8 mouse cellular contexts compared by ENCODE assay signal in genomic region chr17:57264972-57265945, GRCm38 (mm10). TPM values are rescaled to one million over a fixed set of nuclear protein-coding genes. Genes with fewer than 3 reads are reported as not detected.
DNase-seq lines count a peak whose midpoint lies in the region; ATAC-seq and TF ChIP-seq lines count a peak whose summit lies in the region.

No protein-coding gene starts in this region.

- no peak overlapping the region for H3K9ac ChIP-seq in kidney, embryonic 15.5 days
- no peak overlapping the region; the same call in 1 of the 2 replicates for H3K9ac ChIP-seq in lung, postnatal 0 days (replicated peaks; ENCODE audit: low read depth)

- peak; percentile 50 for TF ChIP-seq CTCF in lung, postnatal 0 days (IDR thresholded peaks at IDR 0.05)

- H3K27me3 ChIP-seq in embryonic facial prominence, embryonic 10.5 days (replicated peaks; ENCODE audit: low read depth, poor library complexity, severe bottlenecking) = no peaks in the 10 kb centered on the region
- no peaks in the 10 kb centered on the region for H3K27me3 ChIP-seq in heart, embryonic 10.5 days (ENCODE audit: insufficient read depth, poor library complexity, severe bottlenecking)
- no peaks in the 10 kb centered on the region for H3K27me3 ChIP-seq in kidney, embryonic 15.5 days
- H3K27me3 ChIP-seq in lung, postnatal 0 days (replicated peaks; ENCODE audit: insufficient read depth, low read length) = no peaks in the 10 kb centered on the region

- H3K27ac ChIP-seq in embryonic facial prominence, embryonic 10.5 days (replicated peaks) = no peak overlapping the region
- no peak overlapping the region for H3K27ac ChIP-seq in heart, embryonic 10.5 days
- peak overlapping the region; percentile 48; the same call in 1 of the 2 replicates for H3K27ac ChIP-seq in kidney, embryonic 15.5 days
- H3K27ac ChIP-seq in lung, postnatal 0 days (ENCODE audit: low read length) = 0 out of 2 replicates have a peak overlapping the region, but pooled peaks have one; percentile 32

- H3K9me3 ChIP-seq in embryonic facial prominence, embryonic 10.5 days = no peaks in the 10 kb centered on the region
- no peaks in the 10 kb centered on the region for H3K9me3 ChIP-seq in heart, embryonic 10.5 days
- no peaks in the 10 kb centered on the region for H3K9me3 ChIP-seq in kidney, embryonic 15.5 days (replicated peaks)
- no peaks in the 10 kb centered on the region for H3K9me3 ChIP-seq in lung, postnatal 0 days (ENCODE audit: low read length)

- peaks cover 10% of the 10 kb centered on the region for H3K4me1 ChIP-seq in embryonic facial prominence, embryonic 10.5 days
- H3K4me1 ChIP-seq in heart, embryonic 10.5 days = peaks cover 14% of the 10 kb centered on the region
- peaks cover 11% of the 10 kb centered on the region for H3K4me1 ChIP-seq in kidney, embryonic 15.5 days
- no peaks in the 10 kb centered on the region for H3K4me1 ChIP-seq in lung, postnatal 0 days (ENCODE audit: insufficient read depth, low read depth, low read length)

- 25% methylated on average over 21 of the region's 22 CpGs for WGBS in embryonic facial prominence, embryonic 10.5 days
- WGBS in heart, embryonic 10.5 days = 23% methylated on average over 21 of the region's 22 CpGs
- 27% methylated on average over 21 of the region's 22 CpGs for WGBS in kidney, embryonic 15.5 days
- WGBS in lung, postnatal 0 days = 28% methylated on average over 21 of the region's 22 CpGs

- TF ChIP-seq EP300 in lung, postnatal 0 days (IDR thresholded peaks at IDR 0.05) = no peak

- peak overlapping the region; percentile 48 for H3K4me2 ChIP-seq in kidney, embryonic 15.5 days
- H3K4me2 ChIP-seq in lung, postnatal 0 days (replicated peaks; ENCODE audit: low read depth, low read length) = peak overlapping the region; percentile 43

- DNase-seq in CD4-positive, CD25-positive, alpha-beta regulatory T cell, adult 2 months (ENCODE audit: low read depth, low spot score) = peak; percentile 54
- peak; percentile 94 for DNase-seq in adrenal gland, adult 2 months
- peak; percentile 33 for DNase-seq in embryonic facial prominence, embryonic 10.5 days (ENCODE audit: low spot score)
- no peak for DNase-seq in heart, embryonic 10.5 days (ENCODE audit: low spot score)
- peak; percentile 96 for DNase-seq in lung, postnatal 0 days (ENCODE audit: low spot score)
- DNase-seq in retina, postnatal 1 day = peak; percentile 47
- DNase-seq in right cerebral cortex, postnatal 4 days = no peak

- H3K4me3 ChIP-seq in embryonic facial prominence, embryonic 10.5 days = peak overlapping the region; percentile 26; the same call in 1 of the 2 replicates
- peak overlapping the region; percentile 33 for H3K4me3 ChIP-seq in heart, embryonic 10.5 days
- peak overlapping the region; percentile 23; the same call in 1 of the 2 replicates for H3K4me3 ChIP-seq in kidney, embryonic 15.5 days (replicated peaks)
- no peak overlapping the region for H3K4me3 ChIP-seq in lung, postnatal 0 days (ENCODE audit: low read depth, low read length)

- H3K36me3 ChIP-seq in embryonic facial prominence, embryonic 10.5 days (replicated peaks) = peaks cover 42% of the 10 kb centered on the region
- peaks cover 43% of the 10 kb centered on the region for H3K36me3 ChIP-seq in heart, embryonic 10.5 days
- peaks cover 39% of the 10 kb centered on the region for H3K36me3 ChIP-seq in kidney, embryonic 15.5 days
- H3K36me3 ChIP-seq in lung, postnatal 0 days (ENCODE audit: insufficient read depth, low read length) = 0 out of 2 replicates have a peak, but pooled peaks cover 5% of the 10 kb centered on the region

- ATAC-seq in kidney, embryonic 15.5 days (replicated peaks; ENCODE audit: low FRiP score) = peak; percentile 95
- ATAC-seq in lung, postnatal 0 days = peak; percentile 93

RNA-seq across cellular contexts. Expression of gene Vav1, which starts 13.6 kb away (rescaled TPM):
- total RNA-seq in adrenal gland, adult 2 months (2021) = 1 to 10 TPM; 2.0 to 4.3 TPM
- 1.1 and 1.3 TPM in 2 replicates for polyA plus RNA-seq in adrenal gland, adult 2 months (2012; rRNA removed)
- polyA plus RNA-seq in embryonic facial prominence, embryonic 10.5 days (2016; fragmentation: Nextera tagmentation; extraction: Ambion mirVana) = 1.4 and 1.6 TPM in 2 replicates
- 1.2 and 2.7 TPM in 2 replicates for polyA plus RNA-seq in heart, embryonic 10.5 days (2016; fragmentation: Nextera tagmentation; extraction: Ambion mirVana)
- 1.7 and 1.8 TPM in 2 replicates for polyA plus RNA-seq in kidney, embryonic 15.5 days (2015; fragmentation: Nextera tagmentation; extraction: Ambion mirVana)
- 4.8 and 5.4 TPM in 2 replicates for polyA plus RNA-seq in lung, postnatal 0 days (2015; fragmentation: Nextera tagmentation; extraction: Ambion mirVana)

RNA-seq across cellular contexts. Expression of gene Trip10, which starts 16.0 kb away (rescaled TPM):
- 10 to 100 TPM; 44.5 to 51.5 TPM for total RNA-seq in adrenal gland, adult 2 months (2021)
- 25.2 and 28.2 TPM in 2 replicates for polyA plus RNA-seq in adrenal gland, adult 2 months (2012; rRNA removed)
- 37.4 and 42.2 TPM in 2 replicates for polyA plus RNA-seq in embryonic facial prominence, embryonic 10.5 days (2016; fragmentation: Nextera tagmentation; extraction: Ambion mirVana)
- 44.4 and 46.8 TPM in 2 replicates for polyA plus RNA-seq in heart, embryonic 10.5 days (2016; fragmentation: Nextera tagmentation; extraction: Ambion mirVana)
- polyA plus RNA-seq in kidney, embryonic 15.5 days (2015; fragmentation: Nextera tagmentation; extraction: Ambion mirVana) = 44.5 and 47.5 TPM in 2 replicates
- 46.4 and 58.9 TPM in 2 replicates for polyA plus RNA-seq in lung, postnatal 0 days (2015; fragmentation: Nextera tagmentation; extraction: Ambion mirVana)

RNA-seq across cellular contexts. Expression of gene Gpr108, which starts 17.0 kb away (rescaled TPM):
- total RNA-seq in adrenal gland, adult 2 months (2021) = 10 to 100 TPM; 85.1 to 89.5 TPM
- 79.7 and 82.5 TPM in 2 replicates for polyA plus RNA-seq in adrenal gland, adult 2 months (2012; rRNA removed)
- 24.9 and 25.7 TPM in 2 replicates for polyA plus RNA-seq in embryonic facial prominence, embryonic 10.5 days (2016; fragmentation: Nextera tagmentation; extraction: Ambion mirVana)
- polyA plus RNA-seq in heart, embryonic 10.5 days (2016; fragmentation: Nextera tagmentation; extraction: Ambion mirVana) = 25.2 and 28.6 TPM in 2 replicates
- polyA plus RNA-seq in kidney, embryonic 15.5 days (2015; fragmentation: Nextera tagmentation; extraction: Ambion mirVana) = 35.6 and 39.5 TPM in 2 replicates
- polyA plus RNA-seq in lung, postnatal 0 days (2015; fragmentation: Nextera tagmentation; extraction: Ambion mirVana) = 48.4 and 48.8 TPM in 2 replicates

RNA-seq across cellular contexts. Expression of gene C3, which starts 37.3 kb away (rescaled TPM):
- total RNA-seq in adrenal gland, adult 2 months (2021) = 1,000 to 10,000 TPM in 1 of 2 experiments, 100 to 1,000 TPM in 1; 382 to 3,178 TPM
- 222 and 767 TPM in 2 replicates for polyA plus RNA-seq in adrenal gland, adult 2 months (2012; rRNA removed)
- polyA plus RNA-seq in embryonic facial prominence, embryonic 10.5 days (2016; fragmentation: Nextera tagmentation; extraction: Ambion mirVana) = 0.30 and 0.32 TPM in 2 replicates
- polyA plus RNA-seq in heart, embryonic 10.5 days (2016; fragmentation: Nextera tagmentation; extraction: Ambion mirVana) = 0.46 and 5.3 TPM in 2 replicates
- 2.3 and 5.4 TPM in 2 replicates for polyA plus RNA-seq in kidney, embryonic 15.5 days (2015; fragmentation: Nextera tagmentation; extraction: Ambion mirVana)
- 50.2 and 55.0 TPM in 2 replicates for polyA plus RNA-seq in lung, postnatal 0 days (2015; fragmentation: Nextera tagmentation; extraction: Ambion mirVana)

Comparison
In these comparisons a context has a peak if more than half of its experiments do, and no peak if none do; other contexts are left out.
1. DNase-seq: peak in CD4-positive, CD25-positive, alpha-beta regulatory T cell, adult 2 months (single experiment), adrenal gland, adult 2 months (single experiment), embryonic facial prominence, embryonic 10.5 days (single experiment), lung, postnatal 0 days (single experiment) and retina, postnatal 1 day (single experiment); none in heart, embryonic 10.5 days (single experiment) and right cerebral cortex, postnatal 4 days (single experiment).
2. H3K27ac ChIP-seq: peak in kidney, embryonic 15.5 days (single experiment) and lung, postnatal 0 days (single experiment); none in embryonic facial prominence, embryonic 10.5 days (single experiment) and heart, embryonic 10.5 days (single experiment).